ENCODE assay signal across 8 mouse cellular contexts in the genomic region with DNA sequence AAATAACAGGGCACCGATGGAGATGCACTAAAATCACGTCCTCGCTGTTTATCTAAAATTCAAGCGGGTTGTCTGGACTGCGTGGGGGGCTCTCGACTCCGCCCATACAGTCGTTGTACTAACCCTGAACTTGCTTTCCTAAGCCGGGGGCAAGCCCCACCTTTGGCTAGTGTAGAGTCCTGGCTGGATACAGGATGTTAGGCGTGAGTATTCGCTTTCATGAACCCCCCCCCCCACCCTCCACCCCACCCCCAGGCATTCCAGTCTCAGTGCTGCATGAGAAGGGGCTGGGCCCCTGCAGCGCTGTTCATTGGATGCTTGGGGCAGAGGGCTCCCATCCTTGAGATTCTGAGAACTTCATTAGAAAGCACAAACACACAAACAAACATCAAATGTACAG. TPM values are rescaled to one million over a fixed set of nuclear protein-coding genes. Genes with fewer than 3 reads are reported as not detected.
DNase-seq lines count a peak whose midpoint lies in the region; ATAC-seq lines count a peak whose summit lies in the region.

No protein-coding gene starts in this region.

- intact Hi-C loops in heart, postnatal 25 days (cut with DNase I), result loop anchor here (5.0 kb wide), 3 partner anchors 101 to 181 kb away; no protein-coding TSS in a partner anchor

- peaks cover 36% of the 10 kb centered on the region for H3K4me1 ChIP-seq in heart, embryonic 12.5 days (replicated peaks)
- peaks cover 29% of the 10 kb centered on the region for H3K4me1 ChIP-seq in forebrain, embryonic 14.5 days (ENCODE audit: control insufficient read depth, insufficient read depth, low read length)
- H3K4me1 ChIP-seq in midbrain, embryonic 10.5 days, result peaks cover 57% of the 10 kb centered on the region

- no peak for DNase-seq in heart, postnatal 25 days (ENCODE audit: low spot score)
- peak; percentile 94 for DNase-seq in ES-CJ7 (ENCODE audit: low read depth, low spot score)
- DNase-seq in forebrain, embryonic 14.5 days (ENCODE audit: low spot score), result no peak
- DNase-seq in midbrain, embryonic 10.5 days (ENCODE audit: low spot score), result no peak
- no peak for DNase-seq in retina, embryonic 14.5 days (ENCODE audit: low spot score)
- no peak for DNase-seq in cerebellum, adult 11-12 months
- DNase-seq in adrenal gland, postnatal 36 days, result no peak

- H3K9ac ChIP-seq in heart, embryonic 12.5 days, result peak overlapping the region; percentile 96
- H3K9ac ChIP-seq in forebrain, embryonic 14.5 days (ENCODE audit: low read length), result no peak overlapping the region

- H3K4me2 ChIP-seq in heart, embryonic 12.5 days, result peak overlapping the region; percentile 83
- H3K4me2 ChIP-seq in forebrain, embryonic 14.5 days (ENCODE audit: low read length), result peak overlapping the region; percentile 98

- H3K27me3 ChIP-seq in heart, embryonic 12.5 days (replicated peaks), result no peaks in the 10 kb centered on the region
- H3K27me3 ChIP-seq in forebrain, embryonic 14.5 days (replicated peaks; ENCODE audit: control insufficient read depth, insufficient read depth, low read length), result peaks cover 15% of the 10 kb centered on the region
- peaks cover 40% of the 10 kb centered on the region for H3K27me3 ChIP-seq in midbrain, embryonic 10.5 days (ENCODE audit: low read depth, poor library complexity, severe bottlenecking)

- 6% methylated on average over 12 of the region's 12 CpGs for WGBS in heart, embryonic 12.5 days
- 15% methylated on average over 12 of the region's 12 CpGs for WGBS in forebrain, embryonic 14.5 days
- 15% methylated on average over 12 of the region's 12 CpGs for WGBS in midbrain, embryonic 10.5 days

- H3K27ac ChIP-seq in heart, embryonic 12.5 days (ENCODE audit: poor library complexity, severe bottlenecking), result 0 out of 2 replicates have a peak overlapping the region, but pooled peaks have one; percentile 11
- no peak overlapping the region for H3K27ac ChIP-seq in forebrain, embryonic 14.5 days (ENCODE audit: low read depth, low read length)
- H3K27ac ChIP-seq in midbrain, embryonic 10.5 days (replicated peaks), result peak overlapping the region; percentile 94

- no peaks in the 10 kb centered on the region for H3K9me3 ChIP-seq in heart, embryonic 12.5 days (replicated peaks)
- no peaks in the 10 kb centered on the region for H3K9me3 ChIP-seq in forebrain, embryonic 14.5 days (replicated peaks; ENCODE audit: control insufficient read depth, low read length)
- no peaks in the 10 kb centered on the region for H3K9me3 ChIP-seq in midbrain, embryonic 10.5 days (replicated peaks)

- H3K36me3 ChIP-seq in heart, embryonic 12.5 days, result no peaks in the 10 kb centered on the region
- no peaks in the 10 kb centered on the region for H3K36me3 ChIP-seq in forebrain, embryonic 14.5 days (ENCODE audit: control insufficient read depth, insufficient read depth, low read length)
- H3K36me3 ChIP-seq in midbrain, embryonic 10.5 days, result no peaks in the 10 kb centered on the region; the same call in 1 of the 2 replicates

- H3K4me3 ChIP-seq in heart, embryonic 12.5 days, result peak overlapping the region; percentile 84
- no peak overlapping the region for H3K4me3 ChIP-seq in forebrain, embryonic 14.5 days (ENCODE audit: low read depth, low read length)
- peak overlapping the region; percentile 84 for H3K4me3 ChIP-seq in midbrain, embryonic 10.5 days

- ATAC-seq in heart, embryonic 12.5 days (ENCODE audit: insufficient number of reproducible peaks, low FRiP score), result no peak
- ATAC-seq in forebrain, embryonic 14.5 days, result no peak

RNA-seq across cellular contexts. Expression of a gene that starts 0.7 kb away (rescaled TPM):
- polyA plus RNA-seq in heart, embryonic 12.5 days (2016; fragmentation: Nextera tagmentation; extraction: Ambion mirVana), result 136 and 137 TPM in 2 replicates
- 10 to 100 TPM; 48.7 to 54.3 TPM for total RNA-seq in heart, postnatal 25 days (2021)
- polyA plus RNA-seq in forebrain, embryonic 14.5 days (2014; fragmentation: Nextera tagmentation; extraction: Ambion mirVana), result 33.2 and 40.1 TPM in 2 replicates
- polyA plus RNA-seq in midbrain, embryonic 10.5 days (2016; fragmentation: Nextera tagmentation; extraction: Ambion mirVana), result 62.5 and 74.5 TPM in 2 replicates
- total RNA-seq in adrenal gland, postnatal 36 days (2021), result 100 to 1,000 TPM in 1 of 2 experiments, 10 to 100 TPM in 1; 51.6 to 117 TPM
